Mouse (Mus musculus): ENCODE data around the gene Csn1s2b. TPM values are rescaled to one million over a fixed set of nuclear protein-coding genes. Genes with fewer than 3 reads are reported as not detected.

The Csn1s2b gene
- polyA plus RNA-seq, 1 experiment from 2014 or later = not detected

DNA sequence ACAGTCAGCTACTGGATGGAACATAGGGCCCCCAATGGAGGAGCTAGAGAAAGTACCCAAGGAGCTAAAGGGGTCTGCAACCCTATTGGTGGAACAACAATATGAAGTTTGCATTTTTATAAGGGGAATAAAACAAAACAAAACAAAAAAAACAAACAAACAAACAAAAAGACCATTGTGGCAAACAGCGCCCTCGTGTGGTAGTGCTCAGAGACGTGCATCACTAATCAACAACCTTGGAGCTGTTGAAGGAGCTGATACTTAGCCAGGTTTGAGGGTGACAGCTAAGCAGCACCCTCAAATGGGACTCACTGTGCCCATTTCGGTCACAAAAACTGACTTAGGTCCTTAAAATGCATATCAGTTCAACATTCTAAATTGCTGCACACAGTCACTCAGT lies 63.5 kb downstream of the Csn1s2b start:
- H3K27me3 ChIP-seq (ENCODE audit: control insufficient read depth, insufficient read depth, low read depth, low read length) = no peaks in the 10 kb centered on the region
- H3K9me3 ChIP-seq (replicated peaks; ENCODE audit: control insufficient read depth, low read length, poor library complexity, severe bottlenecking) = no peaks in the 10 kb centered on the region
- no peak for ATAC-seq
- no peak overlapping the region for H3K4me3 ChIP-seq (ENCODE audit: low read depth, low read length)
- H3K4me1 ChIP-seq (ENCODE audit: control insufficient read depth, insufficient read depth, low read length) = no peaks in the 10 kb centered on the region
- H3K36me3 ChIP-seq (ENCODE audit: control insufficient read depth, insufficient read depth, low read length) = no peaks in the 10 kb centered on the region
- 40% methylated on average over 4 of the region's 4 CpGs for WGBS
- no peak overlapping the region for H3K27ac ChIP-seq (ENCODE audit: low read length)
- no peak overlapping the region for H3K4me2 ChIP-seq (ENCODE audit: low read length)
- no peak overlapping the region for H3K9ac ChIP-seq (ENCODE audit: low read depth, low read length)

Other genes with a start within 250 kb of the Csn1s2b start
- not detected in 2 replicates for gene Sult1d1, start 239.1 kb upstream of the Csn1s2b start, polyA plus RNA-seq (2015; fragmentation: Nextera tagmentation; extraction: Ambion mirVana)
- gene Sult1e1, start 216.5 kb upstream of the Csn1s2b start, polyA plus RNA-seq (2015; fragmentation: Nextera tagmentation; extraction: Ambion mirVana) = not detected in 2 replicates
- 0.15 TPM in 1 of 2 replicates, not detected in the other for gene Csn1s1, start 141.9 kb upstream of the Csn1s2b start, polyA plus RNA-seq (2015; fragmentation: Nextera tagmentation; extraction: Ambion mirVana)
- not detected in 2 replicates for gene Csn2, start 108.5 kb upstream of the Csn1s2b start, polyA plus RNA-seq (2015; fragmentation: Nextera tagmentation; extraction: Ambion mirVana)
- not detected in 2 replicates for gene Csn1s2a, start 33.5 kb upstream of the Csn1s2b start, polyA plus RNA-seq (2015; fragmentation: Nextera tagmentation; extraction: Ambion mirVana)
- gene Prr27, start 17.6 kb downstream of the Csn1s2b start, polyA plus RNA-seq (2015; fragmentation: Nextera tagmentation; extraction: Ambion mirVana) = not detected in 2 replicates
- not detected in 2 replicates for gene Odam, start 76.9 kb downstream of the Csn1s2b start, polyA plus RNA-seq (2015; fragmentation: Nextera tagmentation; extraction: Ambion mirVana)
- not detected in 2 replicates for gene Csn3, start 117.5 kb downstream of the Csn1s2b start, polyA plus RNA-seq (2015; fragmentation: Nextera tagmentation; extraction: Ambion mirVana)
- gene 2310003L06Rik, start 161.4 kb downstream of the Csn1s2b start, polyA plus RNA-seq (2015; fragmentation: Nextera tagmentation; extraction: Ambion mirVana) = not detected in 2 replicates
- not detected in 2 replicates for gene Gm28434, start 161.4 kb downstream of the Csn1s2b start, polyA plus RNA-seq (2015; fragmentation: Nextera tagmentation; extraction: Ambion mirVana)
- not detected in 2 replicates for gene Cabs1, start 171.4 kb downstream of the Csn1s2b start, polyA plus RNA-seq (2015; fragmentation: Nextera tagmentation; extraction: Ambion mirVana)
- not detected in 2 replicates for gene Smr3a, start 194.5 kb downstream of the Csn1s2b start, polyA plus RNA-seq (2015; fragmentation: Nextera tagmentation; extraction: Ambion mirVana)

Measured in midbrain, embryonic 16.5 days (tissue).